Mouse (Mus musculus): Measurements from ENCODE around the gene Kifc3.

GRCm38 (mm10) chr8:95146044-95146745, 56.4 kb downstream of the Kifc3 start:
- TF ChIP-seq CTCF (IDR thresholded peaks at IDR 0.05; ENCODE audit: borderline replicate concordance, extremely low read depth, insufficient read depth, insufficient read length), result no peak
- TF ChIP-seq POLR2A (IDR thresholded peaks at IDR 0.05; ENCODE audit: borderline replicate concordance, extremely low read depth, insufficient read depth, insufficient read length, poor library complexity, severe bottlenecking), result no peak
